Mouse (Mus musculus) MEL (cell line): ENCODE results near the gene Aff1.

Source experiments
- CTCF ChIP-seq, 3 experiments: IDR thresholded peaks in 2 of 3; conservative IDR thresholded peaks in 1 of 3; 2 replicates each; pipeline ENCODE4 v1.5.1; 2011 to 2012; ENCODE audit warnings: low read length in 3 of 3, low read depth in 2 of 3, mild to moderate bottlenecking in 2 of 3, improper control_type of control experiment in 1 of 3, inconsistent platforms in 1 of 3, mixed read lengths in 1 of 3, moderate library complexity in 1 of 3; ENCODE audit not compliant: control insufficient read depth in 1 of 3, insufficient read depth in 1 of 3, poor library complexity in 1 of 3, severe bottlenecking in 1 of 3
- EP300 ChIP-seq, 2 experiments: IDR thresholded peaks; 2 replicates each; pipeline ENCODE4 v1.6.1; 2011; ENCODE audit warnings: improper control_type of control experiment in 2 of 2, low read length in 2 of 2, low read depth in 1 of 2, mild to moderate bottlenecking in 1 of 2
- NRF1 ChIP-seq: IDR thresholded peaks from 2 replicates; pipeline ENCODE4 v1.6.1; 2014; ENCODE audit warnings: low read depth, mild to moderate bottlenecking, inconsistent platforms, low read length, improper control_type of control experiment, moderate library complexity; ENCODE audit not compliant: poor library complexity, insufficient read depth, severe bottlenecking
- POLR2AphosphoS2 ChIP-seq: IDR thresholded peaks from 2 replicates; pipeline ENCODE4 v1.6.1; 2011; ENCODE audit warnings: low read length, improper control_type of control experiment
- SIN3A ChIP-seq: IDR thresholded peaks from 2 replicates; pipeline ENCODE4 v1.6.1; 2012; ENCODE audit warnings: low read length, improper control_type of control experiment, inconsistent platforms

DNA sequence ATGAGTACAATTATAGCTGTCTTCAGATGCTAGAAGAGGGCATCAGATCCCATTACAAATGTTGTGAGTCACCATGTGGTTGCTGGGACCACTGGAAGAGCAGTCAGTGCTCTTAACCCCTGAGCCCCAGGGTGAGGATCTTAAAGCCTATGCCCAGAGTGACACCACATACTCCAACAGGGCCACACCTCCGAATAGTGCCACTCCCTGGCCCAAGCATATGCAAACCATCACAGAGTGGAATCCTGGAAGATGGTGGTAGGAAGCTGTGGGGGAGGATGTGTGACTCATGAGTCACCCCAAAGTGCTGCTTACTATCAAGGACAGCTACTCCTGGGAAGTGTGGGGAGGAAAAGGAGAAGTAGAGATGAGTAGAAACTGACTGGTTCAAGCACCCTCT, 13.7 kb downstream of the Aff1 start:
- TF ChIP-seq NRF1 (no peak), CTCF (IDR thresholded peaks at IDR 0.05 in 2 of 3, conservative IDR thresholded peaks at IDR 0.05 in 1 of 3; ENCODE audit: control insufficient read depth in 1 of 3, insufficient read depth in 1 of 3, low read depth in 2 of 3, low read length in 3 of 3, poor library complexity in 1 of 3, severe bottlenecking in 1 of 3) (no peak), SIN3A (no peak), POLR2AphosphoS2 (no peak), EP300 (IDR thresholded peaks at IDR 0.05; ENCODE audit: low read depth in 1 of 2, low read length in 2 of 2) (no peak; a peak in 1 of 4 replicates)
